Mouse (Mus musculus): ENCODE results near the gene Arid1b. TPM values are rescaled to one million over a fixed set of nuclear protein-coding genes. Genes with fewer than 3 reads are reported as not detected.

The Arid1b gene
- polyA plus RNA-seq, 1 experiment from 2014 or later = 2.2 TPM

GRCm38 (mm10) chr17:5026578-5026977 is 32.4 kb downstream of the Arid1b start:
- 61% methylated on average over 2 of the region's 2 CpGs for WGBS (ENCODE audit: insufficient replicate concordance)
- Histone ChIP-seq H3K27me3 (ENCODE audit: insufficient read depth, low read length) (no peaks in the 10 kb centered on the region), H3K36me3 (replicated peaks; ENCODE audit: insufficient read depth, low read length) (no peaks in the 10 kb centered on the region), H3K9ac (replicated peaks) (no peak overlapping the region), H3K4me3 (ENCODE audit: low read depth, low read length) (no peak overlapping the region), H3K4me1 (ENCODE audit: insufficient read depth) (peaks cover 7% of the 10 kb centered on the region; the same call in 1 of the 2 replicates), H3K27ac (ENCODE audit: low read depth) (no peak overlapping the region), H3K4me2 (ENCODE audit: low read depth, low read length) (no peak overlapping the region), H3K9me3 (ENCODE audit: low read length) (no peaks in the 10 kb centered on the region)
- ATAC-seq (no peak), DNase-seq (no peak)
- TF ChIP-seq CTCF (IDR thresholded peaks at IDR 0.05; ENCODE audit: low read depth) (peak; percentile 54), EP300 (IDR thresholded peaks at IDR 0.05; ENCODE audit: low read depth) (no peak)

- DNase-seq = no peak
- Histone ChIP-seq H3K4me1 (ENCODE audit: insufficient read depth) (peaks cover 6% of the 10 kb centered on the region; the same call in 1 of the 2 replicates), H3K36me3 (replicated peaks; ENCODE audit: insufficient read depth, low read length) (no peaks in the 10 kb centered on the region), H3K9ac (replicated peaks) (no peak overlapping the region), H3K4me2 (ENCODE audit: low read depth, low read length) (no peak overlapping the region), H3K27me3 (ENCODE audit: insufficient read depth, low read length) (no peaks in the 10 kb centered on the region), H3K27ac (ENCODE audit: low read depth) (no peak overlapping the region), H3K9me3 (ENCODE audit: low read length) (no peaks in the 10 kb centered on the region), H3K4me3 (ENCODE audit: low read depth, low read length) (no peak overlapping the region)
- TF ChIP-seq EP300 (IDR thresholded peaks at IDR 0.05; ENCODE audit: low read depth) = no peak
- TF ChIP-seq CTCF (IDR thresholded peaks at IDR 0.05; ENCODE audit: low read depth) = 0 out of 2 replicates have a peak, but pooled peaks have one; percentile 10
- no peak for ATAC-seq
- WGBS (ENCODE audit: insufficient replicate concordance) = 82% methylated on average over 4 of the region's 4 CpGs
These were observed 35.0 kb downstream of the Arid1b start for GRCm38 (mm10) chr17:5029148-5029547.

- 85% methylated on average over 2 of the region's 2 CpGs for WGBS (ENCODE audit: insufficient replicate concordance)
- Histone ChIP-seq H3K9me3 (ENCODE audit: low read length) (no peaks in the 10 kb centered on the region), H3K4me3 (ENCODE audit: low read depth, low read length) (no peak overlapping the region), H3K4me1 (ENCODE audit: insufficient read depth) (peaks cover 4% of the 10 kb centered on the region; the same call in 1 of the 2 replicates), H3K27me3 (ENCODE audit: insufficient read depth, low read length) (no peaks in the 10 kb centered on the region), H3K9ac (replicated peaks) (no peak overlapping the region), H3K27ac (ENCODE audit: low read depth) (no peak overlapping the region), H3K36me3 (replicated peaks; ENCODE audit: insufficient read depth, low read length) (no peaks in the 10 kb centered on the region), H3K4me2 (ENCODE audit: low read depth, low read length) (no peak overlapping the region)
- no peak for ATAC-seq
- TF ChIP-seq CTCF (IDR thresholded peaks at IDR 0.05; ENCODE audit: low read depth) (no peak), EP300 (IDR thresholded peaks at IDR 0.05; ENCODE audit: low read depth) (no peak)
- DNase-seq = no peak
These were observed 36.2 kb downstream of the Arid1b start for GRCm38 (mm10) chr17:5030290-5030689.

- no peak overlapping the region for H3K27ac ChIP-seq (ENCODE audit: low read depth)
- no peaks in the 10 kb centered on the region for H3K9me3 ChIP-seq (ENCODE audit: low read length)
- no peak overlapping the region for H3K4me2 ChIP-seq (ENCODE audit: low read depth, low read length)
- no peak overlapping the region for H3K4me3 ChIP-seq (ENCODE audit: low read depth, low read length)
- 76% methylated on average over 3 of the region's 3 CpGs for WGBS (ENCODE audit: insufficient replicate concordance)
- H3K9ac ChIP-seq (replicated peaks) = no peak overlapping the region
- ATAC-seq (no peak), DNase-seq (no peak)
- no peaks in the 10 kb centered on the region for H3K27me3 ChIP-seq (ENCODE audit: insufficient read depth, low read length)
- H3K36me3 ChIP-seq (replicated peaks; ENCODE audit: insufficient read depth, low read length) = no peaks in the 10 kb centered on the region
- TF ChIP-seq EP300 (IDR thresholded peaks at IDR 0.05; ENCODE audit: low read depth) (no peak), CTCF (IDR thresholded peaks at IDR 0.05; ENCODE audit: low read depth) (no peak)
- peaks cover 4% of the 10 kb centered on the region; the same call in 1 of the 2 replicates for H3K4me1 ChIP-seq (ENCODE audit: insufficient read depth)
These were observed 39.2 kb downstream of the Arid1b start for GRCm38 (mm10) chr17:5033346-5033745.

- no peak overlapping the region for H3K4me2 ChIP-seq (ENCODE audit: low read depth, low read length)
- no peak overlapping the region for H3K27ac ChIP-seq (ENCODE audit: low read depth)
- no peak for DNase-seq
- no peaks in the 10 kb centered on the region for H3K27me3 ChIP-seq (ENCODE audit: insufficient read depth, low read length)
- H3K36me3 ChIP-seq (replicated peaks; ENCODE audit: insufficient read depth, low read length) = no peaks in the 10 kb centered on the region
- H3K9me3 ChIP-seq (ENCODE audit: low read length) = no peaks in the 10 kb centered on the region
- no peak overlapping the region for H3K9ac ChIP-seq (replicated peaks)
- H3K4me3 ChIP-seq (ENCODE audit: low read depth, low read length) = no peak overlapping the region
- no peak for TF ChIP-seq CTCF (IDR thresholded peaks at IDR 0.05; ENCODE audit: low read depth)
- TF ChIP-seq EP300 (IDR thresholded peaks at IDR 0.05; ENCODE audit: low read depth) = no peak
- peaks cover 4% of the 10 kb centered on the region; the same call in 1 of the 2 replicates for H3K4me1 ChIP-seq (ENCODE audit: insufficient read depth)
- no peak for ATAC-seq
- 59% methylated on average over 3 of the region's 3 CpGs for WGBS (ENCODE audit: insufficient replicate concordance)
These were observed 40.1 kb downstream of the Arid1b start for GRCm38 (mm10) chr17:5034201-5034600.

- Histone ChIP-seq H3K4me3 (ENCODE audit: low read depth, low read length) (no peak overlapping the region), H3K9me3 (ENCODE audit: low read length) (no peaks in the 10 kb centered on the region), H3K36me3 (replicated peaks; ENCODE audit: insufficient read depth, low read length) (no peaks in the 10 kb centered on the region; the same call in 1 of the 2 replicates), H3K4me2 (ENCODE audit: low read depth, low read length) (no peak overlapping the region), H3K4me1 (ENCODE audit: insufficient read depth) (peaks cover 2% of the 10 kb centered on the region; the same call in 1 of the 2 replicates), H3K9ac (replicated peaks) (no peak overlapping the region), H3K27ac (ENCODE audit: low read depth) (no peak overlapping the region), H3K27me3 (ENCODE audit: insufficient read depth, low read length) (no peaks in the 10 kb centered on the region)
- 45% methylated on average over 2 of the region's 2 CpGs for WGBS (ENCODE audit: insufficient replicate concordance)
- DNase-seq = no peak
- TF ChIP-seq EP300 (IDR thresholded peaks at IDR 0.05; ENCODE audit: low read depth) = no peak
- no peak for TF ChIP-seq CTCF (IDR thresholded peaks at IDR 0.05; ENCODE audit: low read depth)
- ATAC-seq = no peak
These were observed 42.2 kb downstream of the Arid1b start for GRCm38 (mm10) chr17:5036200-5036835.

Measured in liver, postnatal 0 days (tissue).